Mouse (Mus musculus): ENCODE results near the gene Gm19935.

Gm19935 gene

GRCm38 (mm10) chr8:90829825-90830224, 12.6 kb upstream of the Gm19935 start:
- no peak for DNase-seq (ENCODE audit: low spot score in 2 of 2)

GRCm38 (mm10) chr8:90828987-90829740, 12.0 kb upstream of the Gm19935 start:
- DNase-seq (ENCODE audit: low spot score in 2 of 2): peak in 1 of 2 experiments; percentile 31

GRCm38 (mm10) chr8:90828181-90828986, 11.2 kb upstream of the Gm19935 start, which contains the start of gene Chd9:
Gene Chd9 (plus strand): TSS chr8:90828352.
- DNase-seq (ENCODE audit: low spot score in 2 of 2): peak; percentile 74 to 98

GRCm38 (mm10) chr8:90825459-90825871, 8.3 kb upstream of the Gm19935 start:
- no peak for DNase-seq (ENCODE audit: low spot score in 2 of 2)

GRCm38 (mm10) chr8:90822443-90822842, 5.2 kb upstream of the Gm19935 start:
- no peak for DNase-seq (ENCODE audit: low spot score in 2 of 2)

- no peak for DNase-seq (ENCODE audit: low spot score in 2 of 2)
Observed at GRCm38 (mm10) chr8:90820321-90820696, 3.1 kb upstream of the Gm19935 start.

- DNase-seq (ENCODE audit: low spot score in 2 of 2): no peak
Observed at GRCm38 (mm10) chr8:90819561-90820320, 2.5 kb upstream of the Gm19935 start.

GRCm38 (mm10) chr8:90816061-90816882, 921 bp downstream of the Gm19935 start:
- no peak for DNase-seq (ENCODE audit: low spot score in 2 of 2)

GRCm38 (mm10) chr8:90813602-90814320, 3.4 kb downstream of the Gm19935 start:
- DNase-seq (ENCODE audit: low spot score in 2 of 2): no peak

- no peak for DNase-seq (ENCODE audit: low spot score in 2 of 2)
Observed at GRCm38 (mm10) chr8:90799473-90799872, 17.7 kb downstream of the Gm19935 start.

GRCm38 (mm10) chr8:90794990-90795861, 22.0 kb downstream of the Gm19935 start:
- peak in 1 of 2 experiments; percentile 46 for DNase-seq (ENCODE audit: low spot score in 2 of 2)

GRCm38 (mm10) chr8:90793710-90794109, 23.5 kb downstream of the Gm19935 start:
- peak; percentile 49 to 88 for DNase-seq (ENCODE audit: low spot score in 2 of 2)

- DNase-seq (ENCODE audit: low spot score in 2 of 2): no peak
Observed at GRCm38 (mm10) chr8:90791616-90792015, 25.6 kb downstream of the Gm19935 start.

- no peak for DNase-seq (ENCODE audit: low spot score in 2 of 2)
Observed at GRCm38 (mm10) chr8:90769791-90770190, 47.4 kb downstream of the Gm19935 start.

Data from left cerebral cortex, adult 9 months (tissue).